Mouse (Mus musculus) bone marrow macrophage, adult 2 months (primary cell): Measurements from ENCODE around the gene Tcf20. TPM values are rescaled to one million over a fixed set of nuclear protein-coding genes. Genes with fewer than 3 reads are reported as not detected.
"Not testable (repeated sequence)": the region's sequence is repeated elsewhere in the genome, so short reads cannot be mapped to it uniquely, and the experiment has no call there.

Source experiments
- H3K27ac ChIP-seq: 2 replicates; pipeline ENCODE4 v1.5.1; 2012; ENCODE audit warnings: low read depth, low read length; ENCODE audit not compliant: insufficient read depth
- H3K4me1 ChIP-seq: 2 replicates; pipeline ENCODE4 v1.6.1; 2012; ENCODE audit warnings: low read length; ENCODE audit not compliant: control insufficient read depth, insufficient read depth
- H3K4me3 ChIP-seq: 2 replicates; pipeline ENCODE4 v1.5.1; 2012; ENCODE audit warnings: mild to moderate bottlenecking, low read length, moderate library complexity; ENCODE audit not compliant: insufficient read depth
- CTCF ChIP-seq: IDR thresholded peaks from 2 replicates; pipeline ENCODE4 v1.5.1; 2012; ENCODE audit warnings: low read depth, mild to moderate bottlenecking, low read length, moderate library complexity
- POLR2A ChIP-seq: IDR thresholded peaks from 2 replicates; pipeline ENCODE4 v1.6.1; 2012; ENCODE audit warnings: mild to moderate bottlenecking, low read depth, low read length, borderline replicate concordance
- polyA plus RNA-seq: library from polyadenylated mRNA; stranded (reverse); fragments of >200 nt; gene quantifications from 2 replicates; pipeline ENCODE4 v1.2.4, GENCODE M21; 2012; ENCODE audit not compliant: missing spikeins, insufficient read depth, insufficient read length

Tcf20 gene
- polyA plus RNA-seq, 1 experiment = 21.4 TPM

DNA sequence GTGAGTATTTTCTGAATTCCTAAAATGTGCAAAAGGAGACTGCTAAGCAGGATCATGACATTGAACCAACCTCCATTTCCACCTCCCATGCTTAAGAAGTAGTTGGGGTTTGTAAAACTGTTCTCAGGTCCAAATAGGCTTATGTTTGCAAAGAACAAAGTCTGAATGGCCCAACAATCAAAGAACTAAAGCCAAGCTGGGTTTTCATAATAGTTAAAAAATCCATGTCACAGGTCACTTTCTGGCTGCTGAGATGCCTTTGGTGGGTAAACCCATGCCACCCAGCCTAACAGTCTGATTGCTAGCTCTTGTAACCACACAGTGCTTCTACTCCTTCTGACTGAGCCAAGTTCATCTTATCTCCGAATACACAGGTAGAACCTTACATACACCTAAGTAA is 203.1 kb downstream of the Tcf20 start:
- no peak overlapping the region for H3K27ac ChIP-seq
- no peaks in the 10 kb centered on the region for H3K4me1 ChIP-seq
- H3K4me3 ChIP-seq = no peak overlapping the region
- TF ChIP-seq POLR2A (no peak), CTCF (no peak)

DNA sequence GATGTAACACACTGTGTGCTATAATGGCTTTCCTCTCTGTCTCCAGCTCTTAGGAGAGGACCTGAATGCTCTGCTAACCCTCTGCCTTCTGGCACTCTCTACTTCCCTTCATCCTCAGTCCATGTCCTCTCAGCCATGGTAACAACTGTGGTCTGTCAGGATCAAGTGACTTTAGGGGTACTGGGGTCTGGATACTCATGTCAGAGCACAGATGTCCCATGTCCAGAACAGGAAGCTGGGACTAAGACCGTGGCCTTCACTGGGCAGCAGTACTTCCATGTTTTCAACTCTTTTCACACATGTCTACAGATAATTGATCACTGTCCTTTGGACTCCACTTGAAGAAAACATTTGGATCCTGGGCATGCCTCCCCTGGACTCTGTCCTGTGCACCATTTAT is 203.9 kb downstream of the Tcf20 start:
- Histone ChIP-seq H3K27ac (no peak overlapping the region), H3K4me1 (no peaks in the 10 kb centered on the region), H3K4me3 (no peak overlapping the region)
- TF ChIP-seq CTCF (no peak), POLR2A (no peak)

DNA sequence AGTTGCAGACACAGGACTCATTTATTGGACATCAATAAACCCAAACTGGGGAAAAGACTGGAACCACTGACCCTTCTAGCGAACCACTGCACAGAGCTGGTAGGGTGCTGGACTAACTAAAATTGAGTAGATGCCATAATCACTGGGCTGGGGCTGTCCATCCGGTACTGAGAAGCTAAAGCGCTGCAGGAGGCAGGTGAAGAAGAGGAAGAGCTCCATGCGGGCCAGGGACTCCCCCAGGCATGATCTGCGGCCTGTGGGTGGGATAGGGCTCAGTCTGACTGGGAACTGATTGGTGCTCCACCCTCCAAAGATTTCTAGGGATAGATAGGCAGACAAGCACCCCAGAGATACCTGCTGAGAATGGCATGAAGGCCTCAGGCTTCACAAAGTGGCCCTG is 209.8 kb downstream of the Tcf20 start:
- H3K4me1 ChIP-seq, H3K4me3 ChIP-seq, H3K27ac ChIP-seq: not testable (repeated sequence)

- Histone ChIP-seq H3K4me1 (no peaks in the 10 kb centered on the region), H3K4me3 (no peak overlapping the region), H3K27ac (no peak overlapping the region)
- TF ChIP-seq CTCF (no peak), POLR2A (no peak)
These were observed 221.7 kb downstream of the Tcf20 start for GRCm38 (mm10) chr15:82765943-82766342.

GRCm38 (mm10) chr15:82764881-82765280 is 222.8 kb downstream of the Tcf20 start:
- no peak overlapping the region for H3K27ac ChIP-seq
- TF ChIP-seq POLR2A (no peak), CTCF (no peak)
- no peaks in the 10 kb centered on the region for H3K4me1 ChIP-seq
- no peak overlapping the region for H3K4me3 ChIP-seq

DNA sequence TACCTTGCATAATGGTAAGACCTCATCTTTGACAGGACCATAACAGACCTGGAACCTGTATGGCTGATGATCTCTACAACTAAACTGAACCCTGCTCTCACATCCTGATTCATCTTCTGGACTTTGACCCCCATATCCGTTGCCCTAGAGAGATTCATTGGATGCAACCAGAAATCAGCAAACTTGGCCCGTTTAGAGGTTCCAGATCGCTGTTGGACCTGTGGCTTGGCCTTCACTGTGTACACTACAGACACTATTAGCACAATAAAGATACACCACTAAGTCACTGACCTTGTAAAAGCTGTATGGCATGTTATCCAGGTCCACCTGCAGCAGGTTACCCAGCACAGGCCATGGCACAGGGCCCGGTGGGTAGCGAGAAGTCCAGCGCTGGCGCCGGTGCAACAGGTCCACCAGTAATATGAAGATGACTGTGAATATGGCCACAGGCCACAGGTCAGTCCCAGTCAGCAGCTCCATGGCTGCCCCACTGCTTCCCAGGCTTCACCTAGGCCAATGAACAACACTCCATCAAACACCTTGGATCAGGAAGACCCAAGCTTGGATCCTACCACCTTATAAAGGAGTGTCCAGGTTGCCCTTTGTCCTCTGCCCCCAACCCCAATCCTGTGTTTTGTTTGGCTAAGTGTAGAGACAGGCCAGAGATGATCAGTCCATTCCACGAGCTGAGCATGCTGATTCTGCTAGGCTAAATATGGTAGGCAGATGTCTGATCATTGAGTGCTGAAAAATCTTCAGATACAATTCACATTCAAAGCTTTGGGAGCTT is 223.8 kb downstream of the Tcf20 start, which contains the start of gene Cyp2d40:
Gene Cyp2d40, minus strand, starts transcription at position 553 of the 790 bp plus-strand sequence.
- H3K4me1 ChIP-seq = no peaks in the 10 kb centered on the region
- TF ChIP-seq POLR2A (no peak), CTCF (no peak)
- H3K27ac ChIP-seq = no peak within 1 kb of the TSS
- H3K4me3 ChIP-seq = no peak within 1 kb of the TSS

Other genes starting within 250 kb of the Tcf20 start
- gene Cyp2d40, start 223.7 kb downstream of the Tcf20 start, polyA plus RNA-seq = not detected in 2 replicates
- not detected in 2 replicates for gene Cyp2d26, start 193.6 kb downstream of the Tcf20 start, polyA plus RNA-seq
- 242 and 254 TPM in 2 replicates for gene Nfam1, start 45.4 kb upstream of the Tcf20 start, polyA plus RNA-seq
- gene Serhl, start 101.6 kb upstream of the Tcf20 start, polyA plus RNA-seq = 36.2 and 40.8 TPM in 2 replicates
- gene Rrp7a, start 134.9 kb upstream of the Tcf20 start, polyA plus RNA-seq = 54.1 and 66.1 TPM in 2 replicates
- 57.9 and 64.2 TPM in 2 replicates for gene Poldip3, start 161.5 kb upstream of the Tcf20 start, polyA plus RNA-seq
- gene Cyb5r3, start 184.7 kb upstream of the Tcf20 start, polyA plus RNA-seq = 101 and 112 TPM in 2 replicates